Mouse (Mus musculus): ENCODE measurements around the gene C1ra.
"Not testable (repeated sequence)": the region's sequence is repeated elsewhere in the genome, so short reads cannot be mapped to it uniquely, and the experiment has no call there.

- not testable (repeated sequence) for TF ChIP-seq CTCF (conservative IDR thresholded peaks at IDR 0.05; ENCODE audit: low read length); NANOG (IDR thresholded peaks at IDR 0.05; ENCODE audit: borderline replicate concordance, low read length); POU5F1 (IDR thresholded peaks at IDR 0.05; ENCODE audit: borderline replicate concordance, low read length)
Observed at GRCm38 (mm10) chr6:124536125-124536829, 24.1 kb downstream of the C1ra start.
